Mouse (Mus musculus) small intestine, adult 2 months (tissue): Measurements from ENCODE around the gene Saxo1. TPM values are rescaled to one million over a fixed set of nuclear protein-coding genes. Genes with fewer than 3 reads are reported as not detected.

ENCODE experiments used
- H3K27ac ChIP-seq: fragments of 200-500 bp; 2 replicates; pipeline ENCODE4 v1.5.1; 2012; ENCODE audit warnings: low read depth, low read length, control low read depth, inconsistent platforms; ENCODE audit not compliant: insufficient read depth
- H3K27me3 ChIP-seq: fragments of 200-500 bp; 2 replicates; pipeline ENCODE4 v1.6.1; 2012; ENCODE audit warnings: mild to moderate bottlenecking, moderate library complexity, low read length, inconsistent platforms; ENCODE audit not compliant: control insufficient read depth, insufficient read depth
- H3K36me3 ChIP-seq: fragments of 200-500 bp; 2 replicates; pipeline ENCODE4 v1.6.1; 2012; ENCODE audit warnings: mild to moderate bottlenecking, low read length, control low read depth, inconsistent platforms; ENCODE audit not compliant: control insufficient read depth, insufficient read depth
- H3K4me1 ChIP-seq: fragments of 200-500 bp; 2 replicates; pipeline ENCODE4 v1.6.1; 2012; ENCODE audit warnings: low read length, inconsistent platforms, mixed read lengths; ENCODE audit not compliant: control insufficient read depth, insufficient read depth, insufficient read length
- H3K4me3 ChIP-seq: fragments of 200-500 bp; 2 replicates; pipeline ENCODE4 v1.5.1; 2012; ENCODE audit warnings: low read depth, mild to moderate bottlenecking, control low read depth, inconsistent platforms, low read length, moderate library complexity
- CTCF ChIP-seq: fragments of 200-500 bp; IDR thresholded peaks from 2 replicates; pipeline ENCODE4 v1.5.1; 2012; ENCODE audit warnings: low read depth, mild to moderate bottlenecking, control low read depth, inconsistent platforms, low read length, moderate library complexity, mixed read lengths; ENCODE audit not compliant: insufficient replicate concordance, insufficient read length; ENCODE audit errors: extremely low read depth
- POLR2A ChIP-seq: fragments of 200-500 bp; IDR thresholded peaks from 2 replicates; pipeline ENCODE4 v1.6.1; 2012; ENCODE audit warnings: low read depth, mild to moderate bottlenecking, control low read depth, inconsistent platforms, low read length, moderate library complexity
- WGBS: fragments of 180-500 bp; shearing (Covaris S2); methylation state at CpG from one replicate; pipeline ENCODE4 v1.1.7; 2018; 5-methylcytosine and 5-hydroxymethylcytosine counted together
- polyA plus RNA-seq: library from polyadenylated mRNA; depleted of rRNA; stranded (reverse); fragments of >200 nt; gene quantifications from 2 replicates; pipeline ENCODE4 v1.2.3, GENCODE M21; 2012; rRNA removed

Gene Saxo1
- polyA plus RNA-seq, 1 experiment = not detected

- WGBS = 71% methylated on average over 2 of the region's 2 CpGs
- no peaks in the 10 kb centered on the region for H3K27me3 ChIP-seq
- H3K4me1 ChIP-seq = no peaks in the 10 kb centered on the region
- H3K4me3 ChIP-seq = no peak overlapping the region
- no peak overlapping the region for H3K27ac ChIP-seq
- H3K36me3 ChIP-seq = no peaks in the 10 kb centered on the region
- TF ChIP-seq CTCF (no peak), POLR2A (no peak)
Observed at GRCm38 (mm10) chr4:86397470-86397869, 160.7 kb downstream of the Saxo1 start.

DNA sequence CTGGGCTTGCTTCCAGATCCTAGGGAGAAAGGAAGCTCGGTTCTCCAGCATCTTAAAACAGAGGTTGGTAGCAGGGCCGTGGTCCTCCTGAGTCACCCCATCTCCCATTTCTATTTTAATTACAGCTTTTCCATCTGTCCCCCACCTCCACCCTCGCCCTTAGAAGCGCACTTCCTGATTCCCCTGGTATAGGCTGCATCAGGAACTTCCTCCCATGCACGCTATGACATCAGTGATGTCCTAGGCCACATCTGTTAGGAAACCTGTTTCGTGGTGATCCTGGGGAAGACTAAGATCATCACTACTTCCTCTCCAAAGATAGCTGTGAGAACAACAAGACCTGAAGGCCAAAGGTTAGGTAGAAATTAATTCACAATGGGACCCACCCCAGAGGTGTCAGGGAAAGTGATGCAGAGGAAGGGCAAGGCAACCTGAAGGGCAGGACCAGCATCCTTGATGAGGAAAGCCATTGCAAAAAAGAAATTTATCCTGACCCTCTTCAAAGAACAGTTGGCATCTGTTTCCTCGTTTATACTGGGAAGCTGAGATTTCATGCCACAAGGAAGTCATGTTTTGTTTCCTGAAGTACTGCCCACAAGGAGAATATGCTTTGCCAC lies 161.3 kb downstream of the Saxo1 start:
- Histone ChIP-seq H3K36me3 (no peaks in the 10 kb centered on the region), H3K4me3 (no peak overlapping the region), H3K27ac (no peak overlapping the region), H3K4me1 (no peaks in the 10 kb centered on the region), H3K27me3 (no peaks in the 10 kb centered on the region)
- 67% methylated on average over 7 of the region's 7 CpGs for WGBS
- TF ChIP-seq CTCF = no peak
- TF ChIP-seq POLR2A = no peak

DNA sequence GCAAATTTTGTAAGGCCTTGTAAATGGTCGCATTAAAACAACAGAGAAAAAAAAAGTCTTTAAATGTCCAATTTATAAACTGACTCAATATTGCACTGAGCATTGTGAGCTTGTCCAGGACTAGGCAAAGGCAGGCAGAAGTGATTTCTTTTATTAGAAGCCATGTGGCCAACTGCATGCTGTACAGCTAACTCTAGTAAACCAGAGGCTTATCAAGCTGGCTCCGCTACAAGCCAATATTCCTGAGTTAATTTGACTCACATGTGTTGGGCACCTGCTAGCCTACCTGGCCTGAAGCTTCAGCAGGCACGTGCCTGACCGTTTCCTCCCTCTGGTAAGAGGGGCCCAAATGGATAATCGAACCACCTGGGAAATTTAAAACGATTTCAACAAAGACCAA lies 162.5 kb downstream of the Saxo1 start:
- Histone ChIP-seq H3K27me3 (no peaks in the 10 kb centered on the region), H3K27ac (no peak overlapping the region), H3K4me3 (no peak overlapping the region), H3K36me3 (no peaks in the 10 kb centered on the region), H3K4me1 (no peaks in the 10 kb centered on the region)
- WGBS = 82% methylated on average over 6 of the region's 6 CpGs
- TF ChIP-seq CTCF (no peak), POLR2A (no peak)

Other genes starting within 250 kb of the Saxo1 start
- gene Rraga, start 17.3 kb upstream of the Saxo1 start, polyA plus RNA-seq = 13.2 and 22.1 TPM in 2 replicates
- 1.3 and 3.4 TPM in 2 replicates for gene Haus6, start 53.7 kb upstream of the Saxo1 start, polyA plus RNA-seq
- gene Plin2, start 111.7 kb upstream of the Saxo1 start, polyA plus RNA-seq = 41.0 and 119 TPM in 2 replicates
- gene Dennd4c, start 190.2 kb upstream of the Saxo1 start, polyA plus RNA-seq = 2.4 and 4.4 TPM in 2 replicates